Mouse (Mus musculus) CH12.LX (cell line): ENCODE measurements around the gene Ddx27. TPM values are rescaled to one million over a fixed set of nuclear protein-coding genes. Genes with fewer than 3 reads are reported as not detected.

Experiments used
- DNase-seq: peaks from one replicate; pipeline ENCODE4 v3.0.0-alpha.2; 2013; ENCODE audit errors: extremely low read depth
- H3K27ac ChIP-seq: 2 replicates; pipeline ENCODE4 v1.5.1; 2012; ENCODE audit warnings: low read depth, mild to moderate bottlenecking, control low read depth, moderate library complexity; ENCODE audit not compliant: insufficient read depth
- H3K27me3 ChIP-seq: replicated peaks from 2 replicates; pipeline ENCODE3; 2012; ENCODE audit warnings: inconsistent platforms
- H3K36me3 ChIP-seq, 2 experiments: replicated peaks in 1 of 2; 2 replicates each; pipeline versions ENCODE3 to v1.6.1; 2012; ENCODE audit warnings: inconsistent platforms in 1 of 2, low read length in 1 of 2, mild to moderate bottlenecking in 1 of 2, mixed read lengths in 1 of 2, moderate library complexity in 1 of 2; ENCODE audit not compliant: control insufficient read depth in 1 of 2, insufficient read depth in 1 of 2
- H3K4me1 ChIP-seq, 2 experiments: 2 replicates each; pipeline ENCODE4 v1.6.1; 2012; ENCODE audit warnings: inconsistent platforms in 1 of 2, moderate library complexity in 1 of 2; ENCODE audit not compliant: insufficient read depth in 2 of 2, control insufficient read depth in 1 of 2
- H3K4me2 ChIP-seq: 2 replicates; pipeline ENCODE4 v1.6.1; 2012; ENCODE audit warnings: low read depth, mild to moderate bottlenecking, control low read depth; ENCODE audit not compliant: poor library complexity, insufficient read depth, severe bottlenecking
- H3K4me3 ChIP-seq, 3 experiments: fragments of 150-350 bp in 1 of 3; sonication (generic) in 1 of 3; replicated peaks in 1 of 3; 2 replicates each; pipeline versions ENCODE3 to v1.5.1; 2011 to 2012; ENCODE audit warnings: low read depth in 2 of 3, low read length in 2 of 3, mild to moderate bottlenecking in 2 of 3, moderate library complexity in 2 of 3, control low read depth in 1 of 3, improper control_type of control experiment in 1 of 3, inconsistent platforms in 1 of 3, mixed read lengths in 1 of 3; ENCODE audit not compliant: poor library complexity in 1 of 3
- H3K79me2 ChIP-seq: replicated peaks from 2 replicates; pipeline ENCODE4 v1.6.1; 2012; ENCODE audit warnings: mild to moderate bottlenecking, moderate library complexity; ENCODE audit not compliant: control insufficient read depth, poor library complexity, insufficient read depth, severe bottlenecking; ENCODE audit errors: extremely low read depth
- H3K9ac ChIP-seq: 2 replicates; pipeline ENCODE4 v1.6.1; 2012; ENCODE audit warnings: low read depth, mild to moderate bottlenecking, control low read depth, moderate library complexity; ENCODE audit not compliant: insufficient read depth
- H3K9me3 ChIP-seq: replicated peaks from 2 replicates; pipeline ENCODE3; 2012; ENCODE audit warnings: low read length, inconsistent platforms, mixed read lengths
- NRF1 ChIP-seq: IDR thresholded peaks from 2 replicates; pipeline ENCODE4 v1.6.1; 2014; ENCODE audit warnings: low read depth, mild to moderate bottlenecking, inconsistent platforms, low read length, improper control_type of control experiment, moderate library complexity
- TCF12 ChIP-seq: IDR thresholded peaks from 2 replicates; pipeline ENCODE4 v1.6.1; 2014; ENCODE audit warnings: low read depth, mild to moderate bottlenecking, inconsistent platforms, low read length, improper control_type of control experiment
- dilution Hi-C: fragments of 300-500 bp; cut with MboI; formaldehyde crosslinking; loops from 2 replicates; pipeline ENCODE4 v1.14.3; 2020; ENCODE audit warnings: low sequenced_read_pairs; ENCODE audit not compliant: extremely low pct_unique_long_range_greater_than_20kb, extremely low pct_ligation_motif_present
- in situ Hi-C: fragments of 300-500 bp; cut with MboI; formaldehyde crosslinking; loops from 3 replicates; pipeline ENCODE4 v1.14.3; 2019; ENCODE audit warnings: low sequenced_read_pairs, low pct_ligation_motif_present, low pct_unique_long_range_greater_than_20kb, mixed read lengths
- polyA plus RNA-seq: library from polyadenylated mRNA; unstranded; fragments of >175 nt; gene quantifications from 2 replicates; pipeline ENCODE4 v1.2.1, GENCODE M21; 2012; ENCODE audit warnings: low read depth; ENCODE audit not compliant: insufficient read length
- total RNA-seq, 2 experiments: library from RNA; depleted of rRNA; stranded (reverse); fragments of 300-350 nt in 1 of 2; fragments of >200 nt in 1 of 2; gene quantifications; 2 replicates each; pipeline ENCODE4 v1.2.3; 2012 to 2014

Ddx27 gene
- total and polyA plus RNA-seq, 3 experiments = 139 to 224 (median 157) TPM

- H3K9ac ChIP-seq = no peak overlapping the region
- H3K4me3 ChIP-seq = no peak overlapping the region
- H3K4me2 ChIP-seq = no peak overlapping the region
- H3K36me3 ChIP-seq = no peaks in the 10 kb centered on the region
- TF ChIP-seq TCF12 = no peak
- TF ChIP-seq NRF1 = no peak
- no peak for DNase-seq
- dilution Hi-C loops = no loop called here
- in situ Hi-C loops = no loop called here
- H3K27me3 ChIP-seq = peaks cover 18% of the 10 kb centered on the region
- H3K27ac ChIP-seq = no peak overlapping the region
- peaks cover 1% of the 10 kb centered on the region for H3K9me3 ChIP-seq
- H3K4me1 ChIP-seq = peaks cover 26 to 52% of the 10 kb centered on the region in 2 experiments
- no peaks in the 10 kb centered on the region for H3K79me2 ChIP-seq
These were observed 66.6 kb downstream of the Ddx27 start for GRCm38 (mm10) chr2:167081639-167082038.

Other genes starting within 250 kb of the Ddx27 start
- 6.0 and 7.1 TPM in 2 replicates for gene Trp53rkb, start 222.7 kb upstream of the Ddx27 start, total RNA-seq (2012; rRNA removed)
- 7.0 and 8.8 TPM in 2 replicates for gene Trp53rkb, start 222.7 kb upstream of the Ddx27 start, total RNA-seq (2014; rRNA removed)
- gene Trp53rkb, start 222.7 kb upstream of the Ddx27 start, polyA plus RNA-seq = 7.8 and 9.1 TPM in 2 replicates
- 11.2 and 12.5 TPM in 2 replicates for gene Arfgef2, start 209.6 kb upstream of the Ddx27 start, total RNA-seq (2012; rRNA removed)
- 8.2 and 9.2 TPM in 2 replicates for gene Arfgef2, start 209.6 kb upstream of the Ddx27 start, total RNA-seq (2014; rRNA removed)
- 15.3 and 18.7 TPM in 2 replicates for gene Arfgef2, start 209.6 kb upstream of the Ddx27 start, polyA plus RNA-seq
- gene Cse1l, start 109.2 kb upstream of the Ddx27 start, total RNA-seq (2012; rRNA removed) = 76.0 and 101 TPM in 2 replicates
- 165 and 167 TPM in 2 replicates for gene Cse1l, start 109.2 kb upstream of the Ddx27 start, total RNA-seq (2014; rRNA removed)
- 131 and 162 TPM in 2 replicates for gene Cse1l, start 109.2 kb upstream of the Ddx27 start, polyA plus RNA-seq
- gene Stau1, start 18.9 kb upstream of the Ddx27 start, total RNA-seq (2012; rRNA removed) = 10.3 and 10.5 TPM in 2 replicates
- 6.9 and 8.0 TPM in 2 replicates for gene Stau1, start 18.9 kb upstream of the Ddx27 start, total RNA-seq (2014; rRNA removed)
- gene Stau1, start 18.9 kb upstream of the Ddx27 start, polyA plus RNA-seq = 30.7 and 36.2 TPM in 2 replicates
- gene Znfx1, start 47.8 kb downstream of the Ddx27 start, total RNA-seq (2012; rRNA removed) = 8.1 and 9.0 TPM in 2 replicates
- gene Znfx1, start 47.8 kb downstream of the Ddx27 start, total RNA-seq (2014; rRNA removed) = 4.1 and 5.1 TPM in 2 replicates
- 7.7 and 9.0 TPM in 2 replicates for gene Znfx1, start 47.8 kb downstream of the Ddx27 start, polyA plus RNA-seq
- gene Kcnb1, start 175.0 kb downstream of the Ddx27 start, total RNA-seq (2012; rRNA removed) = 2.5 and 2.6 TPM in 2 replicates
- gene Kcnb1, start 175.0 kb downstream of the Ddx27 start, total RNA-seq (2014; rRNA removed) = 5.0 and 5.1 TPM in 2 replicates
- gene Kcnb1, start 175.0 kb downstream of the Ddx27 start, polyA plus RNA-seq = 5.6 and 6.6 TPM in 2 replicates
- 7.0 and 7.7 TPM in 2 replicates for gene Ptgis, start 225.4 kb downstream of the Ddx27 start, total RNA-seq (2012; rRNA removed)
- 12.2 and 13.4 TPM in 2 replicates for gene Ptgis, start 225.4 kb downstream of the Ddx27 start, total RNA-seq (2014; rRNA removed)
- gene Ptgis, start 225.4 kb downstream of the Ddx27 start, polyA plus RNA-seq = 15.9 and 19.1 TPM in 2 replicates